26 mouse cellular contexts compared by ENCODE assay signal in the genomic region with DNA sequence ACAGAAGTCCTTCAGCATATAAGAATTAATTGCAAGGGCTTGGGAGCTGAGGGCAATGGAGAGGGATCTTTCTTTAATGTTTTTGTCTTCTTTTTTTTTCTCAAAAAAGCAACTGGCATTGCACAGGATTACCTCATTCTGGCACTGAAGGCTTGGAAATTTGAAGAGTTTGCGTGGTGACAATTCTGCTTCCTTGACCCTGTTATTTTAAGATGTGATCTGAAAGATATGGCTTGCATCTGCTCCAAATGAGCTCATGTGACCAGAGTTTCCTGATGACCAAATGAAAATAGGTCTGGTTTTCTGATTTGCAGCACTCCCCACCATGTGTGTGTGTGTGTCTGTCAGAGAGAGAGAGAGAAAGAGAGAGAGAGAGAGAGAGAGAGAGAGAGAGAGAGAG.
"Had no signal": no experiment of that assay in that cellular context is flagged by ENCODE, and none has a peak within 500 bp of the region (broad histone marks: within the 10 kb centered on the region; RNA-seq: fewer than 3 reads in every experiment).

No protein-coding gene starts in this region.

- DNase-seq: gastrocnemius, postnatal 14 days; gastrocnemius, postnatal 36 days; heart, adult 11 months; heart, adult 2 months; heart, postnatal 4 days; kidney, adult 18-20 months; kidney, adult 8-10 months; kidney, postnatal 10 days; kidney, postnatal 25 days; kidney, postnatal 4 days; liver had no signal

- H3K9ac ChIP-seq: heart, embryonic 13.5 days; heart, embryonic 15.5 days; hindbrain, embryonic 12.5 days; hindbrain, embryonic 14.5 days; intestine, embryonic 15.5 days; limb, embryonic 12.5 days had no signal

- H3K4me3 ChIP-seq: heart, adult 2 months; heart, embryonic 13.5 days; heart, embryonic 15.5 days; hindbrain, embryonic 10.5 days; hindbrain, embryonic 12.5 days; intestine, embryonic 15.5 days; layer of hippocampus, adult 2 months; left cerebral cortex, adult 2 months; limb, embryonic 10.5 days; limb, embryonic 12.5 days had no signal

- ATAC-seq: hindbrain, embryonic 16.5 days; inflammation-experienced regulatory T-cells, adult 6 months; intestine, postnatal 0 days had no signal

- H3K27ac ChIP-seq: heart, adult 2 months; heart, embryonic 13.5 days; heart, embryonic 15.5 days; hindbrain, embryonic 12.5 days; hindbrain, embryonic 14.5 days; intestine, embryonic 15.5 days; layer of hippocampus, adult 2 months; left cerebral cortex, adult 2 months; limb, embryonic 10.5 days; limb, embryonic 12.5 days had no signal

- H3K36me3 ChIP-seq: heart, embryonic 13.5 days; heart, embryonic 15.5 days; hindbrain, embryonic 10.5 days; hindbrain, embryonic 12.5 days; intestine, embryonic 15.5 days; limb, embryonic 10.5 days; limb, embryonic 12.5 days had no signal

- H3K4me1 ChIP-seq: heart, embryonic 15.5 days; intestine, embryonic 15.5 days had no signal

- H3K27me3 ChIP-seq: heart, embryonic 15.5 days; intestine, embryonic 15.5 days had no signal

- H3K9me3 ChIP-seq: heart, embryonic 13.5 days; heart, embryonic 15.5 days; hindbrain, embryonic 10.5 days; hindbrain, embryonic 12.5 days; intestine, embryonic 15.5 days; limb, embryonic 10.5 days had no signal

- H3K4me2 ChIP-seq: heart, embryonic 11.5 days; heart, embryonic 13.5 days; heart, embryonic 15.5 days; hindbrain, embryonic 12.5 days; hindbrain, embryonic 14.5 days; intestine, embryonic 15.5 days; limb, embryonic 12.5 days; liver, embryonic 11.5 days had no signal
